Mouse (Mus musculus) cortical plate, adult 2 months (tissue): ENCODE data around the gene Tmem214.

Experiments used
- CTCF ChIP-seq: fragments of 200-500 bp; IDR thresholded peaks from 2 replicates; pipeline ENCODE4 v1.5.1; 2011; ENCODE audit warnings: mild to moderate bottlenecking, control low read depth, low read length; ENCODE audit not compliant: insufficient read depth; ENCODE audit errors: extremely low read depth
- POLR2A ChIP-seq: fragments of 200-500 bp; IDR thresholded peaks from 2 replicates; pipeline ENCODE4 v1.6.1; 2011; ENCODE audit warnings: mild to moderate bottlenecking, low read length, control low read depth; ENCODE audit not compliant: insufficient read depth; ENCODE audit errors: extremely low read depth

DNA sequence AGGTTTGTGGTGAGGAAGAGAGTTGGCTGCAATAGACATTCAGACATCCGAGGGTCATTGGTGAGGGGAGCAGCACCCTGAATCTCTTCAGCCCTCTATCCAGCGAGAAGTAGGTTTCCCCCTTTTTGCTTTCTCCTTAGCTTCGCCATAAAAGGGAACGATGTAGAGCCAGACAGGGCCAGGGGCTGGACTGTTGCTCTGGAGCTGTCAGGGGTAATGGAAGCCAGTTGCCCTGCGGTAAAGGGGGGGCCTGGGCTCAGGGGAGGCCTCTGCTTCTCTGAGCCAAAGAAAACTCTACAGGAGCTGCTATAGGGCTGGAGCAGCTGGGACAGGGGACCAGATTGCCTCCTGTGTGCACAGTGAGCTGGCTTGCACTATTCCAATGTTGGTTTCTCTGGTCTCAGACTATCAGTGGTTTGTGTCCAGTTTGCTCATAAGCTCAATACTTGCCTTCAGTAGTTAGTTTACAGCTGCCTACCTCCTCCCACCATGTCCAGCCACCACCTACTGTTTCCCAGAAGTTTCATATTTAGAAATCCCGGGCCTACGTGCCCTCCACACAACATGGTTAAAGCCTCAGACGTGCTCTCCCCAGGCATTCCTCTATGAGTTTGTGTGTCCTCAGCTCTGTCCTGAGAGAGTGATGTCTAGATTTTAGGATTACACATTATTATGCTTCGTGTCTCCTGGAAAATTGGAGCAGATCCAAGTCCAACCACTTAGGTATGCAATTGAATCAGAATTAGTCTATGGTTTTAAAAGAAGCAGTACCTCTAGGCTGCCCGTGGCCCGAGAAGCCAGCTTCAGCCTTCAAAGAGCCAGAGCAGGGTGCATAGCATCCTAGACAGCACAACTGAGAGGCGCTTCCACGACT, 40.9 kb downstream of the Tmem214 start:
- no peak for TF ChIP-seq POLR2A
- TF ChIP-seq CTCF = no peak
